Mouse (Mus musculus): ENCODE measurements at regions not wholly inside any gene's neighbourhood (a gene's known extent, or its start where the extent isn't known, plus 50 kb on each side); places are given as distances from the start of the nearest gene placed in this dataset.

DNA sequence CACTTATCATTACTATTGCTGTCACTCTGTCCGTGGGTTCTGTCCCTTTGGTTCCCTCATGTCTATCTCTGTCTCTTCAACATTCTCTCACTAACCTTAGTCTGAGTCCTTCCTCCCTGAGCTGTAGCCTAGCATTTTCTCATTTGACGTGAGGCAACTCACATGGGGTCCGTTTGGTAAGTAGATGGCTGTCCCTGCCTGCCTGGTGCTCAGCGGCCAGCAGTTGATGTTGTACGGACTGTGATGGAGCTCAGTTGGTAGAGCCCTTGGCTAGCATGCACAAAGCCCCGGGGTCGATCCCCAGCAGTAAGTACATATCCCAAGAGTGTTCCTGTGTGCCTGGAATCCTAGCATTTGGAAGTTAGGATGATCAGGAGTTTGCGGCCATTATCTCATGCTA is 287.0 kb upstream of the Rgma start:
- Histone ChIP-seq H3K27ac (no peak overlapping the region), H3K4me1 (no peaks in the 10 kb centered on the region), H3K36me3 (no peaks in the 10 kb centered on the region), H3K4me3 (no peak overlapping the region), H3K9ac (no peak overlapping the region), H3K4me2 (no peak overlapping the region), H3K27me3 (replicated peaks) (no peaks in the 10 kb centered on the region), H3K9me3 (replicated peaks) (no peaks in the 10 kb centered on the region)
- WGBS (ENCODE audit: insufficient replicate concordance), result 73% methylated on average over 8 of the region's 8 CpGs
- no peak for ATAC-seq

DNA sequence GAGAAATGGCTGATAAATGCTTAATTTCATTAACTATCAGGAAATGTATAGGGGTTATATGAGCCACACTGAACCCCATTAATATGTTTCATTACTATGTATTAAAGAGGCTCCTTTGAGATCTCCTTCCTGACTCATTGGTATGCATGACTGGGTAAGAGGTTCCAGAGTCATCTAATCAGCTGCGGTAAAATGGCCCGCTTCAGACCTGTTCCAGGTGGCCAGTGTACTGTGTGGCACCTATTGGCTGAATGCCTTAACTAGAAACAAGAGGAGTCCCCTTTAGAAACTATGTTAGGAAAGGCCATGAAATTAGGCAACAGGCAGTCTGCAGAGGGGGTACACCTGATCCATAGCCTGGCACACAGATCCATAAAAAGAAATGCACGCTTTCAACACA is 283.6 kb upstream of the Rgma start:
- no peak overlapping the region for H3K4me3 ChIP-seq
- H3K9me3 ChIP-seq (replicated peaks), result no peaks in the 10 kb centered on the region
- H3K27me3 ChIP-seq (replicated peaks), result no peaks in the 10 kb centered on the region
- ATAC-seq, result no peak
- WGBS (ENCODE audit: insufficient replicate concordance), result 70% methylated on average over 3 of the region's 3 CpGs
- no peaks in the 10 kb centered on the region for H3K4me1 ChIP-seq
- H3K4me2 ChIP-seq, result no peak overlapping the region
- no peak overlapping the region for H3K27ac ChIP-seq
- H3K9ac ChIP-seq, result no peak overlapping the region
- H3K36me3 ChIP-seq, result no peaks in the 10 kb centered on the region

- Histone ChIP-seq H3K9ac (no peak overlapping the region), H3K27me3 (replicated peaks) (no peaks in the 10 kb centered on the region), H3K9me3 (replicated peaks) (no peaks in the 10 kb centered on the region), H3K27ac (no peak overlapping the region), H3K36me3 (no peaks in the 10 kb centered on the region), H3K4me3 (no peak overlapping the region), H3K4me2 (no peak overlapping the region), H3K4me1 (no peaks in the 10 kb centered on the region)
- ATAC-seq, result no peak
- WGBS (ENCODE audit: insufficient replicate concordance), result 34% methylated on average over 3 of the region's 3 CpGs
Observed at GRCm38 (mm10) chr7:73094059-73094458, 281.2 kb upstream of the Rgma start.

DNA sequence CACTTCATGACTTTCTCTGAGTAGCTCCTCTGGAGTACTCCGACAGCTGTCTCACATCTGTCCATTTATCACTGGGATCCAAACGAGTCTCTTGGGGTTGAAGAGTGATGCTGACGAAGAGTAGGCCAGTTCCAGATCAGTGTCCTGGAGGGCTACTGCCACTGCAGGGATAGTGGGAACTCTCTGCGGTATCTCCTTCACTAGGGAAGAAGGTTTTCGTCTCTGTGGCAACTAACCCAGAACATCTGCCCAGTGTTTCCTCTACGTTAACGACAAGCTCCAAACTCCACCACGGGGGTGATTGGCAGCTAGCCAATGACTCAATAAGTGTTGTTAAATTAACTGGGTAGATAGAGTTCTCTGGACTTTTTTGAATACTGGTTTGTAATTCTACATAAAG is 256.4 kb upstream of the Rgma start:
- no peak overlapping the region for H3K27ac ChIP-seq
- no peak overlapping the region for H3K9ac ChIP-seq
- H3K4me1 ChIP-seq, result no peaks in the 10 kb centered on the region
- no peaks in the 10 kb centered on the region for H3K9me3 ChIP-seq (replicated peaks)
- WGBS (ENCODE audit: insufficient replicate concordance), result 57% methylated on average over 8 of the region's 8 CpGs
- ATAC-seq, result no peak
- H3K36me3 ChIP-seq, result no peaks in the 10 kb centered on the region
- no peaks in the 10 kb centered on the region for H3K27me3 ChIP-seq (replicated peaks)
- H3K4me2 ChIP-seq, result no peak overlapping the region
- no peak overlapping the region for H3K4me3 ChIP-seq

DNA sequence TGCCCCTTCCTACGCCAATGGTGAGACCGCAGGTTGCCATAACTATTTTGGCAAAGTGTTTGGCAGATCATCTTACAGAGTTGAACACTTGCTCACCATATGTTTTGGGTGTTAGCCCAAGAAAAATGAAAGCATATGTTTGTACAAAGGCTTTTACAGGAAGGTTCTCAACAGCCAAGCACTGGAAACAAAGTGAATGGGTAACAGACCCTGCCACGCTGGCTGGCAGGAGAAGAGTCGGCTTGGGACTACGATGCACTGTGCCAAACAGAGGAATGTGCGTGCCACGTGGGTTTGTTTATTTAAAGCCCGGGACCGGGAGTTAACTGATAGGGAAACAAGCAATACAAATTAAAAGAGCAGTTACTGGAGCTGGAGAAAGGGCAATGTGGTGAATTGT is 255.0 kb upstream of the Rgma start:
- Histone ChIP-seq H3K4me2 (no peak overlapping the region), H3K4me1 (no peaks in the 10 kb centered on the region), H3K27me3 (replicated peaks) (no peaks in the 10 kb centered on the region), H3K9ac (no peak overlapping the region), H3K36me3 (no peaks in the 10 kb centered on the region), H3K27ac (no peak overlapping the region), H3K4me3 (no peak overlapping the region), H3K9me3 (replicated peaks) (no peaks in the 10 kb centered on the region)
- whole genome bisulfite sequencing (ENCODE audit: insufficient replicate concordance), result 71% methylated on average over 9 of the region's 9 CpGs
- ATAC-seq, result no peak

- ATAC-seq, result no peak
- no peak overlapping the region for H3K4me2 ChIP-seq
- H3K9me3 ChIP-seq (replicated peaks), result no peaks in the 10 kb centered on the region
- H3K4me1 ChIP-seq, result no peaks in the 10 kb centered on the region
- WGBS (ENCODE audit: insufficient replicate concordance), result 67% methylated on average over 2 of the region's 2 CpGs
- no peaks in the 10 kb centered on the region for H3K36me3 ChIP-seq
- H3K4me3 ChIP-seq, result no peak overlapping the region
- no peak overlapping the region for H3K27ac ChIP-seq
- no peak overlapping the region for H3K9ac ChIP-seq
- no peaks in the 10 kb centered on the region; the same call in 1 of the 2 replicates for H3K27me3 ChIP-seq (replicated peaks)
Observed at GRCm38 (mm10) chr7:73124976-73125375, 250.3 kb upstream of the Rgma start.

DNA sequence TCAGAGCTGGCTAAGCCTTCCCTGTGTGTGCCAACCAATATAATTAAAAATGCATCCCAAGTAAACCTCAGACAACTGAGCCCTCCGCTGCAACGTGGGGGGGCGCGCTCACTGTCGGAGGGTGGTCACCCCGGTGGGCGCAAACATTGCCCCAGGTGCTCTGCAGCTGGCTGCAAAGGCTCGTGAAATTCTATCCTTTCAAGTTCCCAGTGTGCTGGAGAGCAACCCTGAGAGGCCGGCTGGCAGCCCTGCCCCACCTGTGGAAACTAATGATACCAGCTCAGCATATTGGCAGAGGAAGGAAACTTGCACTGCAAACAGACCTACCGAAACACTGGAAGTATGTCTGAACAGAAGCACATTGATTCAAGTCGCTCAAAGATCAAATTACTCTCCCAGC is 249.4 kb upstream of the Rgma start:
- 17% methylated on average over 11 of the region's 11 CpGs for WGBS (ENCODE audit: insufficient replicate concordance)

GRCm38 (mm10) chr7:73135786-73136185 is 239.5 kb upstream of the Rgma start:
- no peak overlapping the region for H3K4me2 ChIP-seq
- H3K4me1 ChIP-seq, result no peaks in the 10 kb centered on the region
- H3K27me3 ChIP-seq (replicated peaks), result peaks cover 39% of the 10 kb centered on the region
- H3K4me3 ChIP-seq, result no peak overlapping the region
- no peak for ATAC-seq
- no peak overlapping the region for H3K9ac ChIP-seq
- no peaks in the 10 kb centered on the region for H3K9me3 ChIP-seq (replicated peaks)
- H3K27ac ChIP-seq, result no peak overlapping the region
- 67% methylated on average over 6 of the region's 6 CpGs for WGBS (ENCODE audit: insufficient replicate concordance)
- no peaks in the 10 kb centered on the region for H3K36me3 ChIP-seq

More for the DNA sequence above, 249.4 kb upstream of the Rgma start:
- no peaks in the 10 kb centered on the region for H3K9me3 ChIP-seq (replicated peaks)
- ATAC-seq, result no peak
- no peaks in the 10 kb centered on the region for H3K4me1 ChIP-seq
- no peak overlapping the region for H3K9ac ChIP-seq
- no peaks in the 10 kb centered on the region; the same call in 1 of the 2 replicates for H3K27me3 ChIP-seq (replicated peaks)
- no peak overlapping the region for H3K4me2 ChIP-seq
- no peak overlapping the region for H3K27ac ChIP-seq
- H3K36me3 ChIP-seq, result no peaks in the 10 kb centered on the region
- no peak overlapping the region for H3K4me3 ChIP-seq

DNA sequence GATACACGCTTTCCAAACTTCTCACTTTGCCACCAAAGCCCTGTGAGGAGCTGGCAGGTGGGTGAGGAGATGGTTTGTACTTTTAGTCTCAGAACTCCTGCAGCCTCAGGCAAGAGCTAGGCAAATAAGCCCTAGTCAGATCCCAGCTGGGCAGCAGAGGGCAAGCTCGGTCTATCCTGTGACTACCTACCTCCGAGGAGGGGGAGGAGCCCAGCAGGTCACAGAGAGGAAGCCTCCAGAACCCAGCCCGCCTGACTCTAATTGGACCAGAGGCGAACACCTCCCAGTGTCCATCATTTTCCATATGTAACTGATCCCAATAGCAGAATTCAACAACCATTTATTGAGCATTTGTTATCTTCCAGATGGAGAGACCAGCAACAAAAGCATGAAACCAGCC is 237.0 kb upstream of the Rgma start:
- 12% methylated on average over 5 of the region's 5 CpGs for WGBS (ENCODE audit: insufficient replicate concordance)
- H3K4me2 ChIP-seq, result no peak overlapping the region
- ATAC-seq, result no peak

GRCm38 (mm10) chr7:73138861-73139493 is 236.3 kb upstream of the Rgma start:
- Histone ChIP-seq H3K4me3 (no peak overlapping the region), H3K36me3 (no peaks in the 10 kb centered on the region), H3K4me1 (no peaks in the 10 kb centered on the region), H3K9ac (no peak overlapping the region), H3K9me3 (replicated peaks) (no peaks in the 10 kb centered on the region), H3K4me2 (no peak overlapping the region), H3K27ac (no peak overlapping the region), H3K27me3 (replicated peaks) (peaks cover 47% of the 10 kb centered on the region)
- no peak for ATAC-seq
- 13% methylated on average over 8 of the region's 8 CpGs for WGBS (ENCODE audit: insufficient replicate concordance)

More for the DNA sequence above, 237.0 kb upstream of the Rgma start:
- Histone ChIP-seq H3K36me3 (no peaks in the 10 kb centered on the region), H3K4me1 (no peaks in the 10 kb centered on the region), H3K27me3 (replicated peaks) (peaks cover 47% of the 10 kb centered on the region), H3K9me3 (replicated peaks) (no peaks in the 10 kb centered on the region), H3K9ac (no peak overlapping the region), H3K27ac (no peak overlapping the region), H3K4me3 (no peak overlapping the region)

- Histone ChIP-seq H3K27me3 (replicated peaks) (peaks cover 47% of the 10 kb centered on the region), H3K4me3 (no peak overlapping the region), H3K4me1 (no peaks in the 10 kb centered on the region), H3K4me2 (no peak overlapping the region), H3K27ac (no peak overlapping the region), H3K36me3 (no peaks in the 10 kb centered on the region), H3K9me3 (replicated peaks) (no peaks in the 10 kb centered on the region), H3K9ac (no peak overlapping the region)
- ATAC-seq, result no peak
- 27% methylated on average over 6 of the region's 6 CpGs for WGBS (ENCODE audit: insufficient replicate concordance)
Observed at GRCm38 (mm10) chr7:73139901-73140300, 235.4 kb upstream of the Rgma start.

- no peak overlapping the region for H3K9ac ChIP-seq
- no peak for ATAC-seq
- H3K9me3 ChIP-seq (replicated peaks), result no peaks in the 10 kb centered on the region
- H3K36me3 ChIP-seq, result no peaks in the 10 kb centered on the region
- H3K4me2 ChIP-seq, result no peak overlapping the region
- H3K4me1 ChIP-seq, result no peaks in the 10 kb centered on the region
- no peak overlapping the region for H3K27ac ChIP-seq
- H3K4me3 ChIP-seq, result no peak overlapping the region
- peaks cover 47% of the 10 kb centered on the region for H3K27me3 ChIP-seq (replicated peaks)
- 11% methylated on average over 5 of the region's 5 CpGs for WGBS (ENCODE audit: insufficient replicate concordance)
Observed at GRCm38 (mm10) chr7:73141167-73141566, 234.1 kb upstream of the Rgma start.

DNA sequence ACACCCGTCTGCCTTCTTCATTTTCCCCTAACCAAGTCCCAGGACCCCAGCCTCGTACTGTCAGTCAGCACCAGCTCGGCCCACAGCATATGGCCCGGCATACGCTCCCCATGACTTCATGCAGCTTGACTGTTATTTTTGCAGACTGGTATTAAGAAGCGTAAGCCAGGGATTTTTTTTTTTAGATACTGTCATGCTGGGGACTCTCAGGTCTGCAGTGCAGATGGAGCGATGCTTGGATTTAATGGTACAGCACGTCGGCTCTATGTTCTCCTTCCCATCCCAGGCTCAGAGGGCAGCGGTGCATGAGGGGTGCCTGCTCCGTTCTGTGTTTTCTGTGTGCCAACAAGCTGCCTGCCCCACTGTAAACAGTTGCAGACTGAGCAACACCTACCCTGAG is 231.4 kb upstream of the Rgma start:
- H3K9me3 ChIP-seq (replicated peaks), result no peaks in the 10 kb centered on the region
- no peaks in the 10 kb centered on the region for H3K36me3 ChIP-seq
- no peak overlapping the region for H3K9ac ChIP-seq
- 69% methylated on average over 11 of the region's 11 CpGs for WGBS (ENCODE audit: insufficient replicate concordance)
- no peaks in the 10 kb centered on the region for H3K4me1 ChIP-seq
- no peak for ATAC-seq
- H3K27me3 ChIP-seq (replicated peaks), result peaks cover 26% of the 10 kb centered on the region
- no peak overlapping the region for H3K4me3 ChIP-seq
- H3K4me2 ChIP-seq, result no peak overlapping the region
- H3K27ac ChIP-seq, result no peak overlapping the region
